Mouse (Mus musculus): ENCODE measurements around the gene Ccdc189. TPM values are rescaled to one million over a fixed set of nuclear protein-coding genes. Genes with fewer than 3 reads are reported as not detected.
"Not testable (repeated sequence)": the region's sequence is repeated elsewhere in the genome, so short reads cannot be mapped to it uniquely, and the experiment has no call there.

Gene Ccdc189
- polyA plus RNA-seq (2016; fragmentation: Nextera tagmentation; extraction: Ambion mirVana), result 11.8 and 15.3 TPM in 2 replicates

GRCm38 (mm10) chr7:127588011-127588871 lies at the start of gene Ccdc189, which contains the start of gene Rnf40:
Gene Ccdc189, minus strand, starts transcription at chr7:127588595.
Gene Rnf40, plus strand, starts transcription at chr7:127588767.
- H3K36me3 ChIP-seq (replicated peaks), result peaks cover 67% of the 10 kb centered on the region
- H3K4me1 ChIP-seq, result peaks cover 20% of the 10 kb centered on the region
- peak within 1 kb of the TSS; percentile 88 for H3K27ac ChIP-seq (replicated peaks)
- H3K9me3 ChIP-seq, result no peaks in the 10 kb centered on the region
- WGBS, result under 1% methylated on average over 50 of the region's 50 CpGs
- peak within 1 kb of the TSS; percentile 96 for H3K4me3 ChIP-seq
- H3K27me3 ChIP-seq (replicated peaks; ENCODE audit: low read depth, poor library complexity, severe bottlenecking), result no peaks in the 10 kb centered on the region
- DNase-seq (ENCODE audit: low spot score), result peak; percentile 96

GRCm38 (mm10) chr7:127636963-127637362 lies 48.6 kb upstream of the Ccdc189 start:
- under 1% methylated on average over 27 of the region's 27 CpGs for WGBS
- H3K27ac ChIP-seq (replicated peaks), result peak overlapping the region; percentile 76
- H3K4me3 ChIP-seq, result peak overlapping the region; percentile 68
- peaks cover 10% of the 10 kb centered on the region; the same call in 1 of the 2 replicates for H3K27me3 ChIP-seq (replicated peaks; ENCODE audit: low read depth, poor library complexity, severe bottlenecking)
- H3K4me1 ChIP-seq, result peaks cover 14% of the 10 kb centered on the region
- no peaks in the 10 kb centered on the region for H3K9me3 ChIP-seq
- H3K36me3 ChIP-seq (replicated peaks), result no peaks in the 10 kb centered on the region
- peak; percentile 86 for DNase-seq (ENCODE audit: low spot score)

GRCm38 (mm10) chr7:127631416-127631815 lies 43.0 kb upstream of the Ccdc189 start:
- Histone ChIP-seq H3K4me1 (peaks cover 1% of the 10 kb centered on the region; the same call in 1 of the 2 replicates), H3K9me3 (no peaks in the 10 kb centered on the region; the same call in 1 of the 2 replicates), H3K4me3 (no peak overlapping the region), H3K36me3 (replicated peaks) (no peaks in the 10 kb centered on the region), H3K27me3 (replicated peaks; ENCODE audit: low read depth, poor library complexity, severe bottlenecking) (peaks cover 7% of the 10 kb centered on the region; the same call in 1 of the 2 replicates), H3K27ac (replicated peaks) (no peak overlapping the region)
- WGBS, result 78% methylated on average over 4 of the region's 4 CpGs
- DNase-seq (ENCODE audit: low spot score), result no peak

- Histone ChIP-seq H3K36me3 (replicated peaks) (no peaks in the 10 kb centered on the region), H3K27me3 (replicated peaks; ENCODE audit: low read depth, poor library complexity, severe bottlenecking) (no peaks in the 10 kb centered on the region), H3K27ac (replicated peaks) (no peak overlapping the region), H3K9me3 (no peaks in the 10 kb centered on the region; the same call in 1 of the 2 replicates), H3K4me3 (no peak overlapping the region), H3K4me1 (no peaks in the 10 kb centered on the region)
- 86% methylated on average over 5 of the region's 5 CpGs for WGBS
- no peak for DNase-seq (ENCODE audit: low spot score)
Measured at GRCm38 (mm10) chr7:127628646-127629045, 40.3 kb upstream of the Ccdc189 start.

GRCm38 (mm10) chr7:127626471-127626870 lies 38.1 kb upstream of the Ccdc189 start:
- H3K9me3 ChIP-seq, result no peaks in the 10 kb centered on the region; the same call in 1 of the 2 replicates
- no peaks in the 10 kb centered on the region for H3K4me1 ChIP-seq
- no peaks in the 10 kb centered on the region for H3K27me3 ChIP-seq (replicated peaks; ENCODE audit: low read depth, poor library complexity, severe bottlenecking)
- H3K4me3 ChIP-seq, result no peak overlapping the region
- H3K27ac ChIP-seq (replicated peaks), result no peak overlapping the region
- H3K36me3 ChIP-seq (replicated peaks), result no peaks in the 10 kb centered on the region
- DNase-seq (ENCODE audit: low spot score), result no peak
- 91% methylated on average over 4 of the region's 4 CpGs for WGBS

GRCm38 (mm10) chr7:127626039-127626438 lies 37.6 kb upstream of the Ccdc189 start:
- no peak overlapping the region for H3K27ac ChIP-seq (replicated peaks)
- no peaks in the 10 kb centered on the region for H3K27me3 ChIP-seq (replicated peaks; ENCODE audit: low read depth, poor library complexity, severe bottlenecking)
- no peaks in the 10 kb centered on the region for H3K36me3 ChIP-seq (replicated peaks)
- no peak overlapping the region for H3K4me3 ChIP-seq
- H3K9me3 ChIP-seq, result no peaks in the 10 kb centered on the region; the same call in 1 of the 2 replicates
- DNase-seq (ENCODE audit: low spot score), result no peak
- H3K4me1 ChIP-seq, result no peaks in the 10 kb centered on the region
- WGBS, result 96% methylated on average over 7 of the region's 7 CpGs

GRCm38 (mm10) chr7:127618402-127618801 lies 30.0 kb upstream of the Ccdc189 start:
- H3K4me3 ChIP-seq; DNase-seq (ENCODE audit: low spot score): not testable (repeated sequence)

GRCm38 (mm10) chr7:127617962-127618361 lies 29.6 kb upstream of the Ccdc189 start:
- Histone ChIP-seq H3K27ac (replicated peaks) (no peak overlapping the region), H3K4me3 (no peak overlapping the region), H3K4me1 (peaks cover 25% of the 10 kb centered on the region), H3K27me3 (replicated peaks; ENCODE audit: low read depth, poor library complexity, severe bottlenecking) (no peaks in the 10 kb centered on the region), H3K9me3 (no peaks in the 10 kb centered on the region), H3K36me3 (replicated peaks) (peaks cover 7% of the 10 kb centered on the region)
- 33% methylated on average over 2 of the region's 2 CpGs for WGBS
- DNase-seq (ENCODE audit: low spot score), result no peak

More at GRCm38 (mm10) chr7:127618402-127618801, 30.0 kb upstream of the Ccdc189 start:
- WGBS, result 92% methylated on average over 7 of the region's 8 CpGs
- peaks cover 22% of the 10 kb centered on the region for H3K4me1 ChIP-seq
- not testable (repeated sequence) for H3K27me3 ChIP-seq (replicated peaks; ENCODE audit: low read depth, poor library complexity, severe bottlenecking); H3K36me3 ChIP-seq (replicated peaks); H3K9me3 ChIP-seq; H3K27ac ChIP-seq (replicated peaks)

GRCm38 (mm10) chr7:127616881-127617280 lies 28.5 kb upstream of the Ccdc189 start:
- H3K36me3 ChIP-seq (replicated peaks), result peaks cover 18% of the 10 kb centered on the region
- H3K27me3 ChIP-seq (replicated peaks; ENCODE audit: low read depth, poor library complexity, severe bottlenecking), result no peaks in the 10 kb centered on the region
- WGBS, result 86% methylated on average over 1 of the region's 1 CpGs
- no peak overlapping the region for H3K4me3 ChIP-seq
- peaks cover 25% of the 10 kb centered on the region for H3K4me1 ChIP-seq
- no peak for DNase-seq (ENCODE audit: low spot score)
- peaks cover 9% of the 10 kb centered on the region; the same call in 1 of the 2 replicates for H3K9me3 ChIP-seq
- no peak overlapping the region for H3K27ac ChIP-seq (replicated peaks)

- H3K4me3 ChIP-seq, result peak overlapping the region; percentile 26; the same call in 1 of the 2 replicates
- H3K4me1 ChIP-seq, result peaks cover 25% of the 10 kb centered on the region
- WGBS, result 92% methylated on average over 1 of the region's 1 CpGs
- H3K9me3 ChIP-seq, result peaks cover 14% of the 10 kb centered on the region; the same call in 1 of the 2 replicates
- H3K27ac ChIP-seq (replicated peaks), result no peak overlapping the region
- H3K36me3 ChIP-seq (replicated peaks), result peaks cover 24% of the 10 kb centered on the region
- DNase-seq (ENCODE audit: low spot score), result no peak
- H3K27me3 ChIP-seq (replicated peaks; ENCODE audit: low read depth, poor library complexity, severe bottlenecking), result no peaks in the 10 kb centered on the region
Measured at GRCm38 (mm10) chr7:127616336-127616735, 27.9 kb upstream of the Ccdc189 start.

GRCm38 (mm10) chr7:127614891-127615843 lies 26.8 kb upstream of the Ccdc189 start, which contains the start of gene Zfp629:
Gene Zfp629, minus strand, starts transcription at chr7:127615797.
- H3K27ac ChIP-seq (replicated peaks), result peak within 1 kb of the TSS; percentile 98
- peak within 1 kb of the TSS; percentile 95 for H3K4me3 ChIP-seq
- peaks cover 25% of the 10 kb centered on the region for H3K4me1 ChIP-seq
- WGBS, result under 1% methylated on average over 50 of the region's 50 CpGs
- DNase-seq (ENCODE audit: low spot score), result peak; percentile 89
- H3K36me3 ChIP-seq (replicated peaks), result peaks cover 35% of the 10 kb centered on the region
- peaks cover 15% of the 10 kb centered on the region; the same call in 1 of the 2 replicates for H3K9me3 ChIP-seq
- H3K27me3 ChIP-seq (replicated peaks; ENCODE audit: low read depth, poor library complexity, severe bottlenecking), result no peaks in the 10 kb centered on the region

- Histone ChIP-seq H3K27ac (replicated peaks) (peak overlapping the region; percentile 98), H3K27me3 (replicated peaks; ENCODE audit: low read depth, poor library complexity, severe bottlenecking) (no peaks in the 10 kb centered on the region), H3K4me3 (peak overlapping the region; percentile 95), H3K9me3 (peaks cover 15% of the 10 kb centered on the region; the same call in 1 of the 2 replicates), H3K36me3 (replicated peaks) (peaks cover 42% of the 10 kb centered on the region), H3K4me1 (peaks cover 25% of the 10 kb centered on the region)
- under 1% methylated on average over 44 of the region's 44 CpGs for WGBS
- peak; percentile 78 for DNase-seq (ENCODE audit: low spot score)
Measured at GRCm38 (mm10) chr7:127614511-127614890, 26.1 kb upstream of the Ccdc189 start.
